Mouse (Mus musculus): ENCODE measurements at regions not wholly inside any gene's neighbourhood (a gene's known extent, or its start where the extent isn't known, plus 50 kb on each side); places are given as distances from the start of the nearest gene placed in this dataset.

DNA sequence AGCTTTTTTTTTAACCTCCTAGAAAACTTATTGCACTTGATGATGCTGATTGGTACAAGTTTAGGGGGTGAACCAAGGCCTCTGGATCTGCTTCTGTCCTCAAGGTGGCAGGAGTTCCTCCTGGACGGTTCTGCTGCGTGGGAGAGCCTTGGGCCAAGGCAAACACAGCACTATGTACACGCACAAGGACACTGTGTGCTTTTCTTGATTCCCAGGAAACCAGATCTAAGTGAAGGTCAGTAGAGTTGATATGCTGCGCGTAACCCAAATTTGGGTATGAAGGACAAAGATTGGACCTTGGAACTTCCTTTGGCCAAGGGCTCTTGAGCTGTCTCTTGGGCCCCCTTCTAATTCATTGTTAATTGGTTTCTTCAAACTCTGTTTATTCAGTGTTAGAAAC is 51.3 kb upstream of the Lifr start:
- TF ChIP-seq POLR2A (IDR thresholded peaks at IDR 0.05; ENCODE audit: insufficient read depth, low read depth, low read length) (no peak), CTCF (IDR thresholded peaks at IDR 0.05; ENCODE audit: insufficient read depth, low read depth, low read length) (no peak)

Measured in olfactory bulb, adult 2 months (tissue).